Mouse (Mus musculus) Patski (cell line): ENCODE data around the gene Apopt1. TPM values are rescaled to one million over a fixed set of nuclear protein-coding genes. Genes with fewer than 3 reads are reported as not detected.

Experiments used
- ATAC-seq: fragments of 100-300 bp; one replicate; pipeline ENCODE4 v1.8.0; 2021
- CTCF ChIA-PET: fragments of 350-600 bp; sonication (Branson Sonifier 250); formaldehyde crosslinking; loops from one replicate; lab custom pipeline; 2022; ENCODE audit warnings: inconsistent platforms; lab: Charles Lee
- POLR2A ChIA-PET: fragments of 350-600 bp; sonication (Branson Sonifier 250); formaldehyde crosslinking; loops from one replicate; lab custom pipeline; 2022; ENCODE audit warnings: antibody characterized with exemption, inconsistent platforms; lab: Charles Lee
- DNase-seq: peaks from one replicate; pipeline ENCODE4 v3.0.0-alpha.2; 2011; ENCODE audit warnings: low read depth, low spot score
- H3K27me3 ChIP-seq: fragments of 371-371 bp; one replicate; pipeline ENCODE4 v1.5.1; 2021
- CTCF ChIP-seq: fragments of 100-300 bp; IDR thresholded peaks from one replicate; pipeline ENCODE4 v1.5.1; 2021
- in situ Hi-C: fragments of 300-500 bp; cut with MboI; formaldehyde crosslinking; loops from 3 replicates; pipeline ENCODE4 v1.11.1; 2018; ENCODE audit warnings: low pct_unique_long_range_greater_than_20kb, mixed read lengths
- polyA plus RNA-seq: library from polyadenylated mRNA; unstranded; gene quantifications from one replicate; pipeline ENCODE4 v1.2.3, GENCODE M21; 2021

Gene Apopt1
- polyA plus RNA-seq, 1 experiment from 2014 or later, result 36.7 TPM

- POLR2A ChIA-PET, result interaction anchor here (1.0 kb wide), 1 partner anchor 17 kb away, joined by 3 read pairs; no protein-coding TSS in a partner anchor
- no peak for DNase-seq
- ATAC-seq, result no peak
- CTCF ChIA-PET, result no interaction called here
- in situ Hi-C loops, result no loop called here
- H3K27me3 ChIP-seq, result no peaks in the 10 kb centered on the region
- TF ChIP-seq CTCF, result no peak
These were observed 43.1 kb downstream of the Apopt1 start for GRCm38 (mm10) chr12:111756082-111756697.

DNA sequence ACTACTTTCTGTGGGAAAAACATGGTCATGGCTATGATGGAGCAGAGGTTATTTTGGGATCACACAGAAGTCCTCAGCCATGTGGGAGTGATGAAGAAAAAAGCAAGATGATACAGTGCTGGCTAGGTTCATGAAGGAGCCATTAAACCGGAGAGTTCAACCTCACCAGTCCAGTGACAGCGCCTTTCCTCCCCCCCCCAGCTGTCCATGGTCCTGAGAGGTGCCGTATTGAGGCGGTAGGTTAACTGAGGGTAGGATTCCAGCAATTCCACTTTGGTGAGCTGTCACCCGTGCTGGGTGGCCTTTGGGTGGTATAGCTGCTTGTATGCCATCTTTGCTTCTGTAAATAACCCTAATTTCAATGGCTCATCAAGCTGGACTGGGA is 43.6 kb downstream of the Apopt1 start:
- in situ Hi-C loops, result no loop called here
- ATAC-seq (no peak), DNase-seq (no peak)
- ChIA-PET POLR2A (no interaction called here), CTCF (no interaction called here)
- TF ChIP-seq CTCF, result no peak
- no peaks in the 10 kb centered on the region for H3K27me3 ChIP-seq

- no peaks in the 10 kb centered on the region for H3K27me3 ChIP-seq
- no peak for TF ChIP-seq CTCF
- CTCF ChIA-PET, result no interaction called here
- POLR2A ChIA-PET, result no interaction called here
- ATAC-seq, result no peak
- DNase-seq, result no peak
- in situ Hi-C loops, result no loop called here
These were observed 44.7 kb downstream of the Apopt1 start for GRCm38 (mm10) chr12:111757561-111758325.

DNA sequence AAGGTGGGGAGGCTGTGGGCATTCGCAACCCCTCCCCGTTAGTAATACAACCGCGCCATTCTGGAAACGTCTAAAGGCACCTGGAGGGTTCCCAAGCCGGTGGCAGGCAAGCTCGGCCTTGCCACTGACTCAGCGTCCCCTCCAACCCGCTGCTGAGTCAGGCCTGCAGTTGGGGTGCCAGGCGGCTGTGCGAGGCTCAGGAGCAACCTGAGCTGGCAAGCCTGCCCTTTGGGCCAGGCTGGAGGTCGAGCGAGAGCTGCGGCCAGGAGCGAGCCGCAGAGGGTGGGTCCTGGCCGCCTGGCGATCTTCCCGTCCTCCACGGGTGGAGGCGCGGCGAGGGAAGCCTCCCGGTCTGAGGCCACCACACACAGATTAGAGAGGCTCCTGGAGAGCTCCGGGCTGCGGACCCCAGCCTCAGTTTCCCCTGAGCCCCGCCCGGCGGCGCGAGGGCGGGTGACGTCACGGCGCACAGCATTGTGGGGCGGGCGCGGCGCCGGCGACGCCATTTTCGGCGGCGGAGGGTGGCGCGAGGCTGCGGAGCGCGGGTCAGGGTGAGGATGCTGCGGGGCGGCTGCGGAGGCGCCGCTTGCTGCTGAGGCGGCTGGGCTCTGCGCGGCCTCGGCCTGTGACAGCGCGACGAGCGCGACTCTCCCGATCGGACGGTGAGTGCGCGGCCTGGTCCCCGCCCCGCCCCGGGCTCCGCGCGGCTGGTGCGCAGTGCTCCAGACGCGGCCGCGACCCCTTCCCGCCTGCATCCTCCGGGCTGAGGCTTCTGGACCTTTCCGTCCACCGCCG is 45.5 kb downstream of the Apopt1 start, which contains the start of gene Klc1:
Klc1 (plus strand) TSS at position 469 of the 795 bp plus-strand sequence.
- in situ Hi-C loops, result no loop called here
- TF ChIP-seq CTCF, result no peak

GRCm38 (mm10) chr12:111759176-111760061 is 46.4 kb downstream of the Apopt1 start:
- CTCF ChIA-PET, result no interaction called here
- no peak for TF ChIP-seq CTCF
- no peaks in the 10 kb centered on the region for H3K27me3 ChIP-seq
- POLR2A ChIA-PET, result no interaction called here
- DNase-seq, result no peak
- peak; percentile 17 for ATAC-seq
- in situ Hi-C loops, result no loop called here

More for the DNA sequence above, 45.5 kb downstream of the Apopt1 start, which contains the start of gene Klc1:
- ATAC-seq (peak; percentile 37), DNase-seq (no peak)
- CTCF ChIA-PET, result no interaction called here
- no peaks in the 10 kb centered on the region for H3K27me3 ChIP-seq
- POLR2A ChIA-PET, result no interaction called here

DNA sequence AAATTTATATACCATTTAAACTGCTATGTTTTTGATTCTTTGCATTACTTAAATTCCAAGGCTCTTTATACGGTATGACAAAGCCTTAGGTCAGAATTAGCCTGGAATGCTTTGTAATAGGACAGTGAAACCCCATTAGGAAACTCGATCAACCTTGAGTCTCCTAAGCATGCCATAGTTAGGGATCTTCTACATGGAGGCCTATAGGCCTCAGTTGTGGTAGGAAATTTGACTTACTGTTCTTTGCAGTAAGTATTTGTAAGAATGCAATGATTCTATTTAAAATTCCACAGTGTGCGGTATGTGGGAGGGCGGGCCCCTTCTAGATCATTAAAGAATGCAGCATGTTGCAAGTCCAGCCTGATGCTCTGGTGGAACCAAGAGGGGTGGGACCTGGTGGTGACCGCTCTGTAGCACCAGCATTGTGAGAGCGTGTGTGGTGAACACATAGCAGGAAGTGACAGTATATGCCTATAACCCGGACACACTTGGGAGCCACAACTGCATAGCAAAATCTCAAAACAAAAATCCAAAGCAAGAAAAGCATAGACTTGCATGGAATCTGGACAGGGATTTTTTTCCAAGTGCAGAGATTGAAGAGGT is 47.3 kb downstream of the Apopt1 start:
- no peak for TF ChIP-seq CTCF
- no peaks in the 10 kb centered on the region for H3K27me3 ChIP-seq
- in situ Hi-C loops, result no loop called here
- ATAC-seq (no peak), DNase-seq (no peak)
- CTCF ChIA-PET, result no interaction called here
- POLR2A ChIA-PET, result no interaction called here

- ChIA-PET CTCF (interaction anchor here (1.3 kb wide), 1 partner anchor 13 kb away, joined by 3 read pairs; no protein-coding TSS in a partner anchor), POLR2A (interaction anchor here (1.4 kb wide), 1 partner anchor 47 kb away, joined by 3 read pairs; no protein-coding TSS in a partner anchor)
- in situ Hi-C loops, result no loop called here
- ATAC-seq (no peak), DNase-seq (no peak)
- no peaks in the 10 kb centered on the region for H3K27me3 ChIP-seq
- no peak for TF ChIP-seq CTCF
These were observed 49.7 kb downstream of the Apopt1 start for GRCm38 (mm10) chr12:111762620-111763280.

DNA sequence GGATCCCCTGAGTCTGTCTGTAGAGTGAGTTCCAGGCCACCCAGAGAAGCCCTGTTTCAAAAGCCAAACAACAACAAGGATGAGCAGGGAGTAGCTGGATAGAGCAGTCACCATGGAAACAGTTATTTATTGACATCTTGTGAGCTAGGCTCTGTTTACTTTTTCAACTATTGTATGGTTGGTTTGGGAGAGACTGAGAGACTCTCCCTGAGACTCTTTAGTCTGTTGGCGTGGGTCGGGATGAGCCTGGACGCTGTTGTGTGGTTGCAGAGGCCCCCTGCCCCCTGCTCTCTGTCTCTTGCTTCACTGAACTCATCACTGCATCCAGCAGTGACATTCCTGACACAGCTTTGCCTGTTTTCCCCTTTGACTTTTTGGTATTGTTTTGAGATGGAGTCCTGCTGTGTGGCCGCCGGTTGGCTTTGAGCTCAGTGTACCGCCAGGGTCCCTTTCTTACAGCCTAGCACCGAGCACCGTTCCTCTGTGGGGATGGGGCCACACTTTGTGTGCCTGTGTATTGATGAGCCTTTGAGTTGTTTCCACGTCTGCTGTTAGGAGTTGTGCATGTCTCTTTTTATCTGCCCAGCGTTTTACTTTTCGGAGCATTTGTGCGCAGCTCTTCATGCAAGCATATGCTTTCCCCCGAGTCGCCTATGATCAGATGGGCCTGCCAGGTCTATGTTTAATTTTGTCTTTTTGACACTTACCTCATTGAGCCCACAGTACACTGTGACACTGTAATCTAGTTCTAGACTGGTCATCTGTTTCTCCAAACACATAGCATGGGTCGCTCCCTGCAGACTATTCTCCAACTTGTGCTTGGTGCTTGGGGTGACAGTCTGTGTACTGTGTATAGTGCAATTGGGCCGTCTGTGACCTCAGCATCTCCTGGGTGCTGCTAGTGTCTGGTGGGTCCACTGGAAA is 53.5 kb downstream of the Apopt1 start:
- ATAC-seq, result no peak
- in situ Hi-C loops, result no loop called here
- no peaks in the 10 kb centered on the region for H3K27me3 ChIP-seq
- no peak for TF ChIP-seq CTCF
- ChIA-PET CTCF (interaction anchor here (0.6 to 0.8 kb wide), 2 partner anchors 27 to 86 kb away, joined by 3 read pairs; no protein-coding TSS in a partner anchor), POLR2A (no interaction called here)
- DNase-seq, result no peak
